Mouse (Mus musculus): ENCODE results near the gene Wdfy3. TPM values are rescaled to one million over a fixed set of nuclear protein-coding genes. Genes with fewer than 3 reads are reported as not detected.
"Not testable (repeated sequence)": the region's sequence is repeated elsewhere in the genome, so short reads cannot be mapped to it uniquely, and the experiment has no call there.

Gene Wdfy3
- polyA plus RNA-seq, 1 experiment, result 24.5 TPM

GRCm38 (mm10) chr5:101982239-101982638, 87.5 kb downstream of the Wdfy3 start:
- no peak overlapping the region for H3K4me3 ChIP-seq (ENCODE audit: control insufficient read depth, low read depth, low read length)
- H3K4me1 ChIP-seq (ENCODE audit: control insufficient read depth, insufficient read depth, low read length), result no peaks in the 10 kb centered on the region
- H3K27ac ChIP-seq (ENCODE audit: control insufficient read depth, insufficient read depth, low read depth, low read length), result 0 out of 2 replicates have a peak overlapping the region, but pooled peaks have one; percentile 23
- no peak for TF ChIP-seq POLR2A (IDR thresholded peaks at IDR 0.05; ENCODE audit: control insufficient read depth, low read depth, low read length)
- TF ChIP-seq CTCF (IDR thresholded peaks at IDR 0.05; ENCODE audit: control insufficient read depth, insufficient read depth, insufficient replicate concordance, low read depth, low read length), result no peak
- no peaks in the 10 kb centered on the region for H3K27me3 ChIP-seq (ENCODE audit: control insufficient read depth, insufficient read depth, low read length)
- no peaks in the 10 kb centered on the region for H3K36me3 ChIP-seq (ENCODE audit: control insufficient read depth, insufficient read depth, low read length)

- Histone ChIP-seq H3K4me1 (ENCODE audit: control insufficient read depth, insufficient read depth, low read length) (no peaks in the 10 kb centered on the region), H3K27me3 (ENCODE audit: control insufficient read depth, insufficient read depth, low read length) (no peaks in the 10 kb centered on the region), H3K4me3 (ENCODE audit: control insufficient read depth, low read depth, low read length) (no peak overlapping the region), H3K27ac (ENCODE audit: control insufficient read depth, insufficient read depth, low read depth, low read length) (no peak overlapping the region), H3K36me3 (ENCODE audit: control insufficient read depth, insufficient read depth, low read length) (no peaks in the 10 kb centered on the region)
- TF ChIP-seq CTCF (IDR thresholded peaks at IDR 0.05; ENCODE audit: control insufficient read depth, insufficient read depth, insufficient replicate concordance, low read depth, low read length), result no peak
- TF ChIP-seq POLR2A (IDR thresholded peaks at IDR 0.05; ENCODE audit: control insufficient read depth, low read depth, low read length), result no peak
Measured at GRCm38 (mm10) chr5:101979594-101979993, 90.1 kb downstream of the Wdfy3 start.

- H3K4me3 ChIP-seq (ENCODE audit: control insufficient read depth, low read depth, low read length); H3K36me3 ChIP-seq (ENCODE audit: control insufficient read depth, insufficient read depth, low read length); H3K27me3 ChIP-seq (ENCODE audit: control insufficient read depth, insufficient read depth, low read length); H3K27ac ChIP-seq (ENCODE audit: control insufficient read depth, insufficient read depth, low read depth, low read length); H3K4me1 ChIP-seq (ENCODE audit: control insufficient read depth, insufficient read depth, low read length): not testable (repeated sequence)
Measured at GRCm38 (mm10) chr5:101972594-101972993, 97.1 kb downstream of the Wdfy3 start.

GRCm38 (mm10) chr5:101968153-101968851, 101.4 kb downstream of the Wdfy3 start:
- TF ChIP-seq CTCF (IDR thresholded peaks at IDR 0.05; ENCODE audit: control insufficient read depth, insufficient read depth, insufficient replicate concordance, low read depth, low read length), result no peak
- TF ChIP-seq POLR2A (IDR thresholded peaks at IDR 0.05; ENCODE audit: control insufficient read depth, low read depth, low read length), result no peak
- Histone ChIP-seq H3K27ac (ENCODE audit: control insufficient read depth, insufficient read depth, low read depth, low read length) (no peak overlapping the region), H3K36me3 (ENCODE audit: control insufficient read depth, insufficient read depth, low read length) (no peaks in the 10 kb centered on the region), H3K27me3 (ENCODE audit: control insufficient read depth, insufficient read depth, low read length) (no peaks in the 10 kb centered on the region), H3K4me3 (ENCODE audit: control insufficient read depth, low read depth, low read length) (no peak overlapping the region), H3K4me1 (ENCODE audit: control insufficient read depth, insufficient read depth, low read length) (no peaks in the 10 kb centered on the region)

GRCm38 (mm10) chr5:101967832-101968152, 101.9 kb downstream of the Wdfy3 start:
- no peak overlapping the region for H3K4me3 ChIP-seq (ENCODE audit: control insufficient read depth, low read depth, low read length)
- no peaks in the 10 kb centered on the region for H3K36me3 ChIP-seq (ENCODE audit: control insufficient read depth, insufficient read depth, low read length)
- H3K4me1 ChIP-seq (ENCODE audit: control insufficient read depth, insufficient read depth, low read length), result no peaks in the 10 kb centered on the region
- H3K27ac ChIP-seq (ENCODE audit: control insufficient read depth, insufficient read depth, low read depth, low read length), result no peak overlapping the region
- no peak for TF ChIP-seq POLR2A (IDR thresholded peaks at IDR 0.05; ENCODE audit: control insufficient read depth, low read depth, low read length)
- no peak for TF ChIP-seq CTCF (IDR thresholded peaks at IDR 0.05; ENCODE audit: control insufficient read depth, insufficient read depth, insufficient replicate concordance, low read depth, low read length)
- no peaks in the 10 kb centered on the region for H3K27me3 ChIP-seq (ENCODE audit: control insufficient read depth, insufficient read depth, low read length)

GRCm38 (mm10) chr5:101962824-101963223, 106.9 kb downstream of the Wdfy3 start:
- H3K27ac ChIP-seq (ENCODE audit: control insufficient read depth, insufficient read depth, low read depth, low read length), result no peak overlapping the region
- no peak overlapping the region for H3K4me3 ChIP-seq (ENCODE audit: control insufficient read depth, low read depth, low read length)
- TF ChIP-seq POLR2A (IDR thresholded peaks at IDR 0.05; ENCODE audit: control insufficient read depth, low read depth, low read length), result no peak
- no peak for TF ChIP-seq CTCF (IDR thresholded peaks at IDR 0.05; ENCODE audit: control insufficient read depth, insufficient read depth, insufficient replicate concordance, low read depth, low read length)
- H3K27me3 ChIP-seq (ENCODE audit: control insufficient read depth, insufficient read depth, low read length), result no peaks in the 10 kb centered on the region
- H3K36me3 ChIP-seq (ENCODE audit: control insufficient read depth, insufficient read depth, low read length), result no peaks in the 10 kb centered on the region
- no peaks in the 10 kb centered on the region for H3K4me1 ChIP-seq (ENCODE audit: control insufficient read depth, insufficient read depth, low read length)

GRCm38 (mm10) chr5:101959369-101959768, 110.4 kb downstream of the Wdfy3 start:
- TF ChIP-seq POLR2A (IDR thresholded peaks at IDR 0.05; ENCODE audit: control insufficient read depth, low read depth, low read length) (no peak), CTCF (IDR thresholded peaks at IDR 0.05; ENCODE audit: control insufficient read depth, insufficient read depth, insufficient replicate concordance, low read depth, low read length) (no peak)
- Histone ChIP-seq H3K36me3 (ENCODE audit: control insufficient read depth, insufficient read depth, low read length) (no peaks in the 10 kb centered on the region), H3K4me1 (ENCODE audit: control insufficient read depth, insufficient read depth, low read length) (no peaks in the 10 kb centered on the region), H3K27ac (ENCODE audit: control insufficient read depth, insufficient read depth, low read depth, low read length) (no peak overlapping the region), H3K27me3 (ENCODE audit: control insufficient read depth, insufficient read depth, low read length) (no peaks in the 10 kb centered on the region), H3K4me3 (ENCODE audit: control insufficient read depth, low read depth, low read length) (no peak overlapping the region)

GRCm38 (mm10) chr5:101958941-101959340, 110.8 kb downstream of the Wdfy3 start:
- H3K4me1 ChIP-seq (ENCODE audit: control insufficient read depth, insufficient read depth, low read length), result no peaks in the 10 kb centered on the region
- no peaks in the 10 kb centered on the region for H3K36me3 ChIP-seq (ENCODE audit: control insufficient read depth, insufficient read depth, low read length)
- no peak overlapping the region for H3K27ac ChIP-seq (ENCODE audit: control insufficient read depth, insufficient read depth, low read depth, low read length)
- H3K27me3 ChIP-seq (ENCODE audit: control insufficient read depth, insufficient read depth, low read length), result no peaks in the 10 kb centered on the region
- no peak overlapping the region for H3K4me3 ChIP-seq (ENCODE audit: control insufficient read depth, low read depth, low read length)
- TF ChIP-seq POLR2A (IDR thresholded peaks at IDR 0.05; ENCODE audit: control insufficient read depth, low read depth, low read length) (no peak), CTCF (IDR thresholded peaks at IDR 0.05; ENCODE audit: control insufficient read depth, insufficient read depth, insufficient replicate concordance, low read depth, low read length) (no peak)

All from testis, adult 2 months (tissue).